Mouse (Mus musculus) NIH3T3 (cell line): ENCODE measurements at regions not wholly inside any gene's neighbourhood (a gene's known extent, or its start where the extent isn't known, plus 50 kb on each side); places are given as distances from the start of the nearest gene placed in this dataset.

Experiments used
- DNase-seq: peaks from one replicate; pipeline ENCODE4 v3.0.0-alpha.2; 2012; ENCODE audit warnings: low read depth

DNA sequence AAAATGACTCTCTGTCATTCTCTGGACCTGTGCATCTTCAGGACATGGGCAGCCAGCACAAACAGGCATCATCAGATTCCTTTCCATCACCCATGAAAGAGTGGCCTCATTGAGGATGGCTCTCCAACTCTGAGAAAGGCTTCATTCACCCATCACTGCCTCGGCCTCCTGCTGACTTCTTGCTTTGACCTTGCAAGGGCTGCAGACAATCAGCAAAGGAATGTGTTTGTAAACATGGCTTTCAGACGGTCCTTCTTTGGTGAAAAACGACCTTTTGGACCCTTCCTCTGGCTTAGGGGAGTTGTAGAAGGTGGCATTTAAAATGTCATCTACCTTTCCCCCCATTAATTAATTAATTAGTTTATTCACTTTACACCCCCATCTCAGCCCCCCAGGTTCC, 134.3 kb downstream of the Moxd1 start:
- DNase-seq: no peak

DNA sequence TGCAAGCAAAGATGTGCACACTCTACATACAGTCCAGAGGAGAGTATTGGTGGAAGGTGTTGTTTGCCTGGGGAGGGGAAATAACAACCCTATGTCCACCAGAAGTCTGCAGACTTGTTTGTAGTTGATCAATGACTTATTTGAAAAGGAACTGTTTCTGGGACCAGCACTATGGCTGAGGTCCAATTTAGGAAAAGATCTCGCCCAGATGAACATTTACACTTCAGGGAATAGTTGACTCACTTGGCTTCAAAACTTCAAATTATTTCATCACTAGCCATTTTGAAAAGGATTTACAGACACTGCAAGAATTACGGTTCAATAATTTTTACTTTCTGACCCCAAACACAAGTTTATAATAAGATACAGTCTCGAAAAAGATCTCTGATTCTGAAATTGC, 138.1 kb downstream of the Moxd1 start:
- DNase-seq: peak; percentile 89

DNA sequence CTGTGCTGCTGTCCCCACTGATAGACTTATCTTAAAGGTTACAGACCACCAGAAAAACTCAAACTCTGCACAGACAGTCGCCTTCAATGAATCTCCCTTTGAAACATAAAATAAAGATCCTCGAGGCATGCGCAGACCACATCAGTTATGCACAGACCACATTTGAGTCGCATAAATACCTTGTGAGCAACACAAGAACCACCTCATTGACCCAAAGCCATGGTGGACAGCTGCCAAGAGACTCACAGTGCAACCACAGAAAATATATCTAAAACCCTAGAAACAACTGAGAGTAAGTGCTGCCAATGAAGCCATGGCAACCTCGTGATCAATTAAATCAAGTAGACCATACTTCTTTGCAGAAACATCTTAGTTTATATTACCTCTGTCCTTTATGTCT, 142.1 kb downstream of the Moxd1 start:
- peak; percentile 89 for DNase-seq

DNA sequence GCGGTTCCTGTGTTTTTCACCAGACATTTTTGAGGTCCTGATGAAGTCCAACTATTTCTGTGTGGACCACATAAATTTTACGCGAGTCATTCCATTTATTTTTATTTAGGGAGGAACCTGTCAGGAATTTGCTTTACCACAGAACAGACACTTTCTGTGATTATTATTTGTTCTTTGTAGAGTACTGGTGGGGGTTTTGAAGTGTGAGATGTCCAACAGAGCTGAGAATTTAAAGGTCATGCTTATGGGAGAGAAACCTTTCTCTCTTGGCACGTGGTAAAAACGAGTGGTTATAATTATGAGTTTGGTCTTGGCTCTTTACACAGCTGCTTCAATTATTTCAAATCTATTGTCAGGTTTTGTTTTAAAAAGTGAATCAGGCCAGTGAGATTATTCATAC, 143.7 kb downstream of the Moxd1 start:
- DNase-seq: peak; percentile 60

DNA sequence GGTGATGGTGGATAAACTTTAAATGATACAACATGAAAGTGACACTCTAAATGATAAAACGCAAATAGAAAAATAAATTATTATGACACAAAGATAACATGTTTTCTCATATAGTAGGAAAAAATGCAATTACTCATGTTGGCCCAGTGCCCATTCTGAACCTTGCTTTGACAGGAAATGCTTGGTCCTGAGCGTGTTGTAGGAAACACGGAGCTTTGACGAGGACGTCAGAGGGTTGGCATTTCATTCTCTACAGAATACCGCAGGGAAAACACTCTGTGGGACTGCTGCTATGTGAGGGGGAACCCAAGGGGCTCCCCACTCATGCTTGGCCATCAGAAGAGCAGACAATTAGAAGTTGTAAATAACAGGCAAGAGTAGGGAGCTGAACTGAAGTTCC, 150.6 kb downstream of the Moxd1 start:
- DNase-seq: peak; percentile 77

DNA sequence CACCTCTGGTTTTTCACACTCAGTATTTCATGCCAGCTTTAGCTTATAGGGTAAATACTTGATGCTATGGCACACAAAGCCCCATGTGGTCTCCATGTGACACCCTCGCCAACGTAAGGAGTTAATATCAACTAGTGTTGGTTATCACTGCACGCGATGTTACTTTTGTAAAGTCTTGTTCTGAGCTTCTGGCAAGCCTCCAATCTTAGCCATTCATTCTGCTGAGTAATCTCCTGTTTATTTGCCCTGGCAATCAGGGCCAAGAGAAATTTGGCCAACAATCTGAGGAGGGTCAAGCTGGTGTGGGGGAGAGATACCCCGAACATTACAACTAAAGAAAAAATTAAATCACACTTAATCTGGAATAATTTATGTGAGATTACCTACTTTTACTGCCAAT, 156.0 kb downstream of the Moxd1 start:
- DNase-seq: peak; percentile 91

DNA sequence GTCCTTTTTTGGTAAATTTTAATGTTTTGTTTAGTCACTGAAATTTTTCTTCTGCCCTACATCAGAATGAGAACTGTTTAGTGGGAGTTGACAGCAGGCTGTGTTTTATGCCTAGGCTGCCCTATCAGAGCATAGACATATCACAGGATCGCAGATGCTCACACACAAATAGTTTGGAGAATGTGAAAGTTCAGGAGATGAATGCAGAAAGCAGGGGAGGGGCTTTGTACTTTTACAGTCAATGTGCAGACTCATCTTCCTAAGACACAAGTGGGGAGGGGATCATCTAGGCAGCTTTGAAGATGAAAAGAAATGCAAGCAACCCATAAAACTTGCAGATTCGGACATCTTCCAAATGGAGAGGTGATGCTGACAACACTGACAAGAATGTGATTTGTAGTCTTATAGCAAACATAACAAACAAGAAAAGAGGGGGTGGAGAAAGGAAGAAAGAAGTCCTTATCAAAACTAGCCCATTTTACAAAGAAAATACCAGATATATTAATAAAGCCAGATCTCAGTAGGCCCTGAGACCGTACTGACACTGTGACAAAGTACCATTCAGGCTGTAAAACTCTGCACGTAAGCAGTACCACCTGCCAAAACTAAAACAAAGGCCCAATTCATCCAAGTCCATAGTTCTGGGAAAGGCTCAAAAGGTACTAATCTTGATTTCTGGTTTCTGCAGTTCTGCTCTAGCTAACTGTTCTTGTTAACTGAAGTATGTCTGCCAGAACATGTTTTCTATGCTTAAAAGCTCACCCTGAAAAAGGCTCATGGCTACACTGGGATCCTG, 157.4 kb downstream of the Moxd1 start:
- DNase-seq: peak; percentile 78

GRCm38 (mm10) chr10:24381917-24382316, 158.6 kb downstream of the Moxd1 start:
- DNase-seq: peak; percentile 65

GRCm38 (mm10) chr10:24384061-24384460, 160.7 kb downstream of the Moxd1 start:
- peak; percentile 51 for DNase-seq

GRCm38 (mm10) chr10:24388229-24388628, 164.9 kb downstream of the Moxd1 start:
- peak; percentile 56 for DNase-seq

GRCm38 (mm10) chr10:24391039-24391438, 167.7 kb downstream of the Moxd1 start:
- no peak for DNase-seq

DNA sequence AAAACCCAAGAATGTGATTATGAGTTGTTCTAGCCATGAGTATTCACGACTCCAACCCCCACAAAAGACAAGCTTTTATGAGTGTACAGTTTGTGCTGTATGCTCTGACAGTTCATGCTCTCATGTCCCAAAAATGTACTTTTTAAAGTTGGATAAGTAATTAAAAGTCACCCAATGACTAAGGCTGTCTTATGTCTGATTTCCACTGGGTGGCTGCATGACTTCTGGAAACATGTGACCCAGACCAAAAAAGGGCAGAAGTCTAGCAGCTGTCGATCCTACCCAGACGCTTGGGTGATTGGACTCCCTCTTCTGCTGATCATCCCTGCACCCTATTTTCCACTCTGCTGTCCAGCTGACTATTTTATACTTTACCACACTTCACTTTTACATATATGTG, 168.7 kb downstream of the Moxd1 start:
- peak; percentile 47 for DNase-seq

DNA sequence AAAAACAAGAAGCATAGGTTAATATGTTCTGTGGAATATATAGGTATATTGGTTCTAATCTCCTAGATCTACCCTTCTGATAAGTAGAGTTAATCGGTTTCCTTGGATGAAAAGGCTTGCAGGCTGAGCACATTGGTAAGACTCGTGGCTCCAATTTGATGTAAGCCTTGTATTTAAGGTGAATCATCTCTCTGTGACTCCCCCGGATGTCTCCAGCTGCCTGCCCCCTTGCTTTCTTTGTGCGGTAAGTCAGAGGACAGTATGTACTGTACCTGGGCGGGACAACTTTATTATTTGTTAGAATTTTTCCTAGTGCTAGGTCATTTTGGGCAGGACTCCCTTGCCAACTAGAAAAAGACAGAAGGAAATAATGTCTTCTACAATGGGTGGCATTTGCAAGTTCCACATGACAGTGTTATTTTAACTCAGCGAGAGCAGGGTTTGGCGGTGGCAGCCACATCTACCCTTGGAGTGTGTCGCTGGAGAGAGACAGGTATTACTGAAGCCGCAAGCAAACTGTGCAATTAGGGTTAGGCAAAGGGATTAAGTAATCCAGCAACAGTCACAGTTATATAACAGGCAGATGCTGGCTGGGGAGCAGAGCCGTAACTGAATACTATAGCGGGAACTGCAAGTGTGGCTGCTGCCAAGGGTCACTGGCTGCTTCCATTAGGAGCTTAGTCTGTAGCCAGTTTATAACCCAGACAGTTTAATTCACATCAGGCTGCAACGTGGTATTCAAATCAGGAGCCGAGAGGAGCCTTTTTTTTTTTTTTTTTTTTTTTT, 172.9 kb downstream of the Moxd1 start:
- DNase-seq: peak; percentile 78

GRCm38 (mm10) chr10:24397125-24397524, 173.8 kb downstream of the Moxd1 start:
- DNase-seq: peak; percentile 87

DNA sequence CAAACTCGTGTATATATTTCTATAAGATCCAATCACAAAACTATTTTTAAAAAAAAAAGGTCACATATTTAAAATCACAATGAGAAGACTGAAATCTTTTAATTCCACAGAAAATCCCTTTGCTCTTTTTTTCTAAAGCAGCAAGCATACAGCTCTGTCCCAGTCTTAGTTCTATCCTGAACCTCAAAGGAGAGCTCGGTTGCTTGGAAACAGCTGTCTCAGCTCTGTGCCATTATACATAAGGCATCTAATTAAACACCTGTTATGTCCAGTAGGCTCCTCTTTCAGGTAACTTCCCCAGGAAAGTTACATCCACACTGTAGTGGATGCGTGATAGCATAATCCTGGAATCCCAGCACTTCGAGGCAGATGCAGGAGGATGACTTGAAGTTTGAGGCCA, 181.5 kb downstream of the Moxd1 start:
- DNase-seq: no peak

DNA sequence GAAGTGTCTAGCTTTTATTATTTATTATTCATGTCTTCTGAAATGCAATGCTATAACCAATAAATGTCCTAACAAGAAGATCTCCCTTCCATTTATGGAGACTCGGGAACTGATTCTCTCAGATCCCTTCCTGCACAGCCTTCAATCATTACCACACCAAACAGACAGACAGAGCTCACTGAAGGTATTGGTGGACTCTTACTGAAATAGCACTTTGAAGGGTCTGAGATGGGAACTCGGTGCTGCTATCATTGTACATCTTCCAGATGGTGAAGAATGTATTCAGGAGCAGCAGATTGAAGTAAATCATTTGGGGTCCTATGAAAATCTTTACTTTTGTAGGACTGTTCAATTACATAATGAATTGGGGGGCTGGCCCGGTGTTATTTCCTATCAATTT, 183.6 kb downstream of the Moxd1 start:
- no peak for DNase-seq

- no peak for DNase-seq
These were observed 184.3 kb downstream of the Moxd1 start for GRCm38 (mm10) chr10:24407411-24408227.

DNA sequence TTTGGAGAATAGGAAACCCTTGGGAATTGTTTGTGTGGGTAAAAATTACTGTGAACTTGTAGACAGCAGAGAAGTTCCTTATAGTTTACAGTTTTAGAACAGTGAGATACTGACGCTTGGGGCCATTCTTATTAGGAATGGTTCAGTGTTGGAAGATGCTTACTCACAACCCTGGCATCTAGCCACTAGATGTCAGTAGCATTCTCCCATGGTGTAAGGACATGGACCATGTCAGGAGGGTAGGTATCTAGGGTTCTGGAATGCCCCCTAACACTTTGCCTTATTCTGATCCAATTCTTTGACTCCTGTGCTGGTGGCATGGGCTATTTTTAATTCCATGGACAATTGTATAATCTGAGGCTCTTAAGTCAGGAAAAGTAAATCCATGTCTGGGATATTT, 185.3 kb upstream of the Ccn2 start:
- DNase-seq: peak; percentile 57

DNA sequence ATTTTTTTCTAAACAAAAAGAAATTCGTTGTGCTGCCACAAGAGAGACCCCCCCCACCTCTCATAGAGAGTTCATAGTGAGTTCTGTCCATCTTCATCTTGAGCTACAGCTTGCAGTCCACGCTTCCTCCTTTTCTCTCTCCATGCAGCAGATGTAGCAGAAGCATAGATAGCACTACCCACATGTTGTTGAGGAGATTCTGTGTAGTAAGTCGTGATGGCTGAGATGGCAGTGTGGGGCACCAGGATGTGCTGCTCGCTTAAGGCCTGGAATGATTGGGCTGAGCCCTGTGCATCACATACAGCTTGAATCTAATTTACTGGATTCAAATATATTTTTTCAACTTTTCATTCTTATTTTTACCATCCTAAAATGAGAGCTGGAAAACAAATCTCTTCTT, 184.4 kb upstream of the Ccn2 start:
- no peak for DNase-seq

- no peak for DNase-seq
These were observed 172.6 kb upstream of the Ccn2 start for GRCm38 (mm10) chr10:24422498-24423160.

DNA sequence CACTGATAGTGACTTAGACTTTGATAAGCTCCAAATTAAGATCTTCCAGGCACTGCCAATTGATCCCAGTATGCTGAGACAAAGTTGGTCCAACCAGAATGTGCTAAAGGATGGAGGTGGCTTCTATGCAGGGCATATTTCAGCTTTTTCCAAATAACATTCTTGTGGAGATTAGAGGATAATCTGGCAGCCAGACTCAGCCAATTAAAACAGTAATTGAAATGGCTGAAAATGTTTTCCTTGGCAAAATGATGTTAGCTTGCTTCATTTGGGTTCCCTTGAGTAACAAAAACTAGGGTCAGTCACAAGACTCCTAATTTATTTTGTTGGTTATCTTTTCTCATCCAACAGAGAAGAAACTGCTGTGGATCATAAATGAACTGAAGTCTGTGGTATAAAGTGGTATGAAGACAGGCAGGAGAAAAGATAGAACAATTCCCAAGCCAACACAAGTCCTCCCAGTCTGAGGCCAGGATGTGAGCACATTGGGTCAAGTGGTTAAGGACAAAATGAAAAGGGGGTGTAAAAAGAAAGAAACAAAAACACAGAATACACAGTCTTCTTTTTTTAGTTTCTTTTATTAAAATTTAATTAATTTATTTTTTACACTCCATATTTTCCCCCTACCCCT, 161.4 kb upstream of the Ccn2 start:
- DNase-seq: no peak

- peak; percentile 22 for DNase-seq
These were observed 158.1 kb upstream of the Ccn2 start for GRCm38 (mm10) chr10:24437177-24437576.
